Mouse (Mus musculus) CH12.LX (cell line): Measurements from ENCODE around the gene Asic2. TPM values are rescaled to one million over a fixed set of nuclear protein-coding genes. Genes with fewer than 3 reads are reported as not detected.

Experiments
- DNase-seq: peaks from one replicate; pipeline ENCODE4 v3.0.0-alpha.2; 2013; ENCODE audit errors: extremely low read depth
- H3K27ac ChIP-seq: 2 replicates; pipeline ENCODE4 v1.5.1; 2012; ENCODE audit warnings: low read depth, mild to moderate bottlenecking, control low read depth, moderate library complexity; ENCODE audit not compliant: insufficient read depth
- H3K27me3 ChIP-seq: replicated peaks from 2 replicates; pipeline ENCODE3; 2012; ENCODE audit warnings: inconsistent platforms
- H3K36me3 ChIP-seq, 2 experiments: replicated peaks in 1 of 2; 2 replicates each; pipeline versions ENCODE3 to v1.6.1; 2012; ENCODE audit warnings: inconsistent platforms in 1 of 2, low read length in 1 of 2, mild to moderate bottlenecking in 1 of 2, mixed read lengths in 1 of 2, moderate library complexity in 1 of 2; ENCODE audit not compliant: control insufficient read depth in 1 of 2, insufficient read depth in 1 of 2
- H3K4me1 ChIP-seq, 2 experiments: 2 replicates each; pipeline ENCODE4 v1.6.1; 2012; ENCODE audit warnings: inconsistent platforms in 1 of 2, moderate library complexity in 1 of 2; ENCODE audit not compliant: insufficient read depth in 2 of 2, control insufficient read depth in 1 of 2
- H3K4me2 ChIP-seq: 2 replicates; pipeline ENCODE4 v1.6.1; 2012; ENCODE audit warnings: low read depth, mild to moderate bottlenecking, control low read depth; ENCODE audit not compliant: poor library complexity, insufficient read depth, severe bottlenecking
- H3K4me3 ChIP-seq, 3 experiments: fragments of 150-350 bp in 1 of 3; sonication (generic) in 1 of 3; replicated peaks in 1 of 3; 2 replicates each; pipeline versions ENCODE3 to v1.5.1; 2011 to 2012; ENCODE audit warnings: low read depth in 2 of 3, low read length in 2 of 3, mild to moderate bottlenecking in 2 of 3, moderate library complexity in 2 of 3, control low read depth in 1 of 3, improper control_type of control experiment in 1 of 3, inconsistent platforms in 1 of 3, mixed read lengths in 1 of 3; ENCODE audit not compliant: poor library complexity in 1 of 3
- H3K79me2 ChIP-seq: replicated peaks from 2 replicates; pipeline ENCODE4 v1.6.1; 2012; ENCODE audit warnings: mild to moderate bottlenecking, moderate library complexity; ENCODE audit not compliant: control insufficient read depth, poor library complexity, insufficient read depth, severe bottlenecking; ENCODE audit errors: extremely low read depth
- H3K9ac ChIP-seq: 2 replicates; pipeline ENCODE4 v1.6.1; 2012; ENCODE audit warnings: low read depth, mild to moderate bottlenecking, control low read depth, moderate library complexity; ENCODE audit not compliant: insufficient read depth
- H3K9me3 ChIP-seq: replicated peaks from 2 replicates; pipeline ENCODE3; 2012; ENCODE audit warnings: low read length, inconsistent platforms, mixed read lengths
- CHD1 ChIP-seq: IDR thresholded peaks from 2 replicates; pipeline ENCODE4 v1.6.1; 2012; ENCODE audit warnings: low read depth, low read length, improper control_type of control experiment, inconsistent platforms
- CHD2 ChIP-seq: IDR thresholded peaks from 2 replicates; pipeline ENCODE4 v1.6.1; 2011; ENCODE audit warnings: low read length, improper control_type of control experiment
- CTCF ChIP-seq, 2 experiments: IDR thresholded peaks in 1 of 2; conservative IDR thresholded peaks in 1 of 2; 2 replicates each; pipeline ENCODE4 v1.5.1; 2011 to 2012; ENCODE audit warnings: low read depth in 2 of 2, low read length in 2 of 2, improper control_type of control experiment in 1 of 2, inconsistent platforms in 1 of 2, mild to moderate bottlenecking in 1 of 2, moderate library complexity in 1 of 2
- ELF1 ChIP-seq: IDR thresholded peaks from 2 replicates; pipeline ENCODE4 v1.6.1; 2014; ENCODE audit warnings: low read depth, mild to moderate bottlenecking, inconsistent platforms, low read length, improper control_type of control experiment
- ETS1 ChIP-seq: conservative IDR thresholded peaks from 2 replicates; pipeline ENCODE4 v1.6.1; 2012; ENCODE audit warnings: low read depth, mild to moderate bottlenecking, inconsistent platforms, low read length, improper control_type of control experiment, moderate library complexity
- KAT2A ChIP-seq: IDR thresholded peaks from 2 replicates; pipeline ENCODE4 v1.6.1; 2012; ENCODE audit warnings: low read length, improper control_type of control experiment, inconsistent platforms; ENCODE audit not compliant: insufficient replicate concordance
- MAZ ChIP-seq: IDR thresholded peaks from 2 replicates; pipeline ENCODE4 v1.6.1; 2012; ENCODE audit warnings: low read depth, mild to moderate bottlenecking, inconsistent platforms, low read length, improper control_type of control experiment, moderate library complexity
- MXI1 ChIP-seq: IDR thresholded peaks from 2 replicates; pipeline ENCODE4 v1.6.1; 2011; ENCODE audit warnings: mild to moderate bottlenecking, low read depth, low read length, improper control_type of control experiment
- POLR2A ChIP-seq: IDR thresholded peaks from 2 replicates; pipeline ENCODE4 v1.6.1; 2011; ENCODE audit warnings: low read depth, mild to moderate bottlenecking, improper control_type of control experiment, low read length
- POLR2AphosphoS2 ChIP-seq: IDR thresholded peaks from 2 replicates; pipeline ENCODE4 v1.6.1; 2011; ENCODE audit warnings: low read depth, low read length, improper control_type of control experiment
- RAD21 ChIP-seq: IDR thresholded peaks from 2 replicates; pipeline ENCODE4 v1.6.1; 2011; ENCODE audit warnings: low read depth, mild to moderate bottlenecking, low read length, improper control_type of control experiment, moderate library complexity
- SMC3 ChIP-seq: IDR thresholded peaks from 2 replicates; pipeline ENCODE4 v1.6.1; 2011; ENCODE audit warnings: low read depth, low read length, improper control_type of control experiment
- TBP ChIP-seq: conservative IDR thresholded peaks from 2 replicates; pipeline ENCODE4 v1.6.1; 2011; ENCODE audit warnings: low read depth, low read length, improper control_type of control experiment
- UBTF ChIP-seq: IDR thresholded peaks from 2 replicates; pipeline ENCODE4 v1.6.1; 2012; ENCODE audit warnings: low read depth, mild to moderate bottlenecking, inconsistent platforms, low read length, improper control_type of control experiment, moderate library complexity
- USF1 ChIP-seq: IDR thresholded peaks from 2 replicates; pipeline ENCODE4 v1.6.1; 2014; ENCODE audit warnings: low read depth, mild to moderate bottlenecking, inconsistent platforms, low read length, improper control_type of control experiment
- USF2 ChIP-seq: conservative IDR thresholded peaks from 2 replicates; pipeline ENCODE4 v1.6.1; 2011; ENCODE audit warnings: low read depth, low read length, improper control_type of control experiment
- ZNF384 ChIP-seq: IDR thresholded peaks from 2 replicates; pipeline ENCODE4 v1.6.1; 2012; ENCODE audit warnings: low read depth, low read length, improper control_type of control experiment, inconsistent platforms
- dilution Hi-C: fragments of 300-500 bp; cut with MboI; formaldehyde crosslinking; loops from 2 replicates; pipeline ENCODE4 v1.14.3; 2020; ENCODE audit warnings: low sequenced_read_pairs; ENCODE audit not compliant: extremely low pct_unique_long_range_greater_than_20kb, extremely low pct_ligation_motif_present
- in situ Hi-C: fragments of 300-500 bp; cut with MboI; formaldehyde crosslinking; loops from 3 replicates; pipeline ENCODE4 v1.14.3; 2019; ENCODE audit warnings: low sequenced_read_pairs, low pct_ligation_motif_present, low pct_unique_long_range_greater_than_20kb, mixed read lengths
- polyA plus RNA-seq: library from polyadenylated mRNA; unstranded; fragments of >175 nt; gene quantifications from 2 replicates; pipeline ENCODE4 v1.2.1, GENCODE M21; 2012; ENCODE audit warnings: low read depth; ENCODE audit not compliant: insufficient read length
- total RNA-seq, 2 experiments: library from RNA; depleted of rRNA; stranded (reverse); fragments of 300-350 nt in 1 of 2; fragments of >200 nt in 1 of 2; gene quantifications; 2 replicates each; pipeline ENCODE4 v1.2.3; 2012 to 2014

Asic2 gene
- total and polyA plus RNA-seq, 3 experiments = not detected

DNA sequence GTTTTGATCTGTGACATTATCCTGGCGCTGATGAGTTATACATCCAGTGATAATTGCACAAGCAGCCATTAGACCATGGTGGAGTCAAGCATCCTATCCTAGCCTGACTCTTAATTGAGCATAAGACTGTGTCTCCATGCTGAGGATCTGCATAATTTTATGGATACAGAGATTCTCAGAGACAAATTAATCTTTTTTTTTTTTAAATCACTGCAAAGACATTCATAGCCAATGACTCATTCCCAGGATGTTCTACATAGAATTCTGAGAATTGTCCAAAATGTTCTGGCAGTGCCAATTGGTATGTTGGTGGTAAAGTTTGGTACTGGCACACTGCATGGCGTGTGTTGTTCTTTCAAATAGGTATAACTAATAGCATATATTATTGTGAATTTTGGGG, 272.8 kb downstream of the Asic2 start:
- dilution Hi-C loops (no loop called here), in situ Hi-C loops (no loop called here)
- no peaks in the 10 kb centered on the region for H3K36me3 ChIP-seq
- no peak overlapping the region for H3K27ac ChIP-seq
- TF ChIP-seq USF2 (no peak), UBTF (no peak), CHD2 (no peak), MXI1 (no peak), CHD1 (no peak)
- H3K4me3 ChIP-seq = no peak overlapping the region
- no peaks in the 10 kb centered on the region for H3K79me2 ChIP-seq
- no peaks in the 10 kb centered on the region for H3K9me3 ChIP-seq
- no peak overlapping the region for H3K9ac ChIP-seq
- H3K27me3 ChIP-seq = peaks cover 92% of the 10 kb centered on the region
- no peak overlapping the region for H3K4me2 ChIP-seq
- no peak for DNase-seq
- no peaks in the 10 kb centered on the region for H3K4me1 ChIP-seq

DNA sequence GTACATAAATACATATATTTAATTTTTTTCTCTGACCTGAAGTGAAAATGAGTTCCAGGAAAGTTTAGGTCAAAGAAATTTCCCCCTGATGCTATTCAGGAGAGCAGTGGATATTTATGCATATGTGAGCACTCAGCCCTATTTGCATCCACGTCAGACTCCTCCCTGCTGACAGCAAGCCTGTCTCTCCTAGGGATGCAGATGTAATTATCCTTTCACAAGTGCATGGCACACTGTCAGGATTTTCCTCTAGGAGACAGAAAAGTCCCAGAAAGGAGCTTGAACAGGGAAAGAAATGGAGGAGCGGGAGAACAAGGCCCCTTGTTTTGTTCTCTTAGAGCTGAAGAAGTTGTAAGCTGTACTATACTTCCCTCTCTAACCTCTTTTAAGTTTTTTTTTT, 287.7 kb downstream of the Asic2 start:
- H3K36me3 ChIP-seq = no peaks in the 10 kb centered on the region
- H3K9ac ChIP-seq = no peak overlapping the region
- in situ Hi-C loops = no loop called here

DNA sequence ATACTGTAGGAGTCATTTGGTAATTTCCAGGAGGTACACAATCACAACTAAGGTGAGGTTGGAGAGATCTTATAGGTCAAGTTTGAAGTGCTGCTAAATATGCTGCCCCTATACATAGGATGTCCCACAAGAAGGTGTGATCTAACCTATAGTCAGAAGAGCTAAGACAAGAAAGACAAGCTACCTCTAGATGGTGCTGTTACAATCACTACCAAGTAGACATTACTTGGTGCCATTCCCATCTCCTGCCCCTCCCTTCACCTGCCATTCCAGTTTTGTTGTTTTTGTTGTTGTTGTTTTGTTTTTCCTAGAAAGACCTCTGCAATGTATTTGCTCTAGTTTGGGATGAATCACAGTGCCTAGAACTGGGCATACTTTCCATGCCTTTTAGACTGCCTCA, 296.5 kb downstream of the Asic2 start:
- Histone ChIP-seq H3K9ac (no peak overlapping the region), H3K4me1 (no peaks in the 10 kb centered on the region), H3K27ac (no peak overlapping the region), H3K36me3 (no peaks in the 10 kb centered on the region), H3K4me2 (no peak overlapping the region), H3K27me3 (peaks cover 92% of the 10 kb centered on the region), H3K79me2 (no peaks in the 10 kb centered on the region), H3K9me3 (no peaks in the 10 kb centered on the region), H3K4me3 (no peak overlapping the region)
- dilution Hi-C loops (no loop called here), in situ Hi-C loops (no loop called here)
- TF ChIP-seq SMC3 (peak; percentile 35; the same call in 1 of the 2 replicates), ETS1 (no peak), RAD21 (peak; percentile 42), CTCF (conservative IDR thresholded peaks at IDR 0.05 in 1 of 2, IDR thresholded peaks at IDR 0.05 in 1 of 2; ENCODE audit: low read depth in 2 of 2, low read length in 2 of 2) (peak in 1 of 2 experiments; percentile 60; a peak in 2 of 4 replicates)
- no peak for DNase-seq

More for the DNA sequence above, 287.7 kb downstream of the Asic2 start:
- no peak overlapping the region for H3K27ac ChIP-seq
- TF ChIP-seq RAD21 (no peak), KAT2A (no peak), POLR2A (no peak), POLR2AphosphoS2 (no peak), USF1 (no peak), ELF1 (no peak), MAZ (no peak), ZNF384 (no peak), TBP (no peak)
- dilution Hi-C loops = no loop called here
- DNase-seq = no peak
- no peaks in the 10 kb centered on the region for H3K79me2 ChIP-seq
- peaks cover 0 to 8% of the 10 kb centered on the region in 2 experiments; a peak in 1 of 4 replicates for H3K4me1 ChIP-seq
- H3K4me3 ChIP-seq = no peak overlapping the region
- H3K4me2 ChIP-seq = no peak overlapping the region
- H3K27me3 ChIP-seq = peaks cover 79% of the 10 kb centered on the region
- H3K9me3 ChIP-seq = no peaks in the 10 kb centered on the region
